Mouse (Mus musculus) gastrocnemius, adult 8-10 months (tissue): ENCODE results near the gene Rps6kb2. TPM values are rescaled to one million over a fixed set of nuclear protein-coding genes. Genes with fewer than 3 reads are reported as not detected.

Experiments used
- DNase-seq, 2 experiments: peaks; one replicate each; pipeline ENCODE4 v3.0.0; 2022; ENCODE audit warnings: low spot score in 2 of 2
- total RNA-seq, 4 experiments: library from RNA; stranded (reverse); gene quantifications; 2 replicates each; pipeline ENCODE4 v1.2.4; 2022

Gene Rps6kb2
- total RNA-seq, 4 experiments from 2014 or later, result 18.6 to 28.4 (median 25.7) TPM

DNA sequence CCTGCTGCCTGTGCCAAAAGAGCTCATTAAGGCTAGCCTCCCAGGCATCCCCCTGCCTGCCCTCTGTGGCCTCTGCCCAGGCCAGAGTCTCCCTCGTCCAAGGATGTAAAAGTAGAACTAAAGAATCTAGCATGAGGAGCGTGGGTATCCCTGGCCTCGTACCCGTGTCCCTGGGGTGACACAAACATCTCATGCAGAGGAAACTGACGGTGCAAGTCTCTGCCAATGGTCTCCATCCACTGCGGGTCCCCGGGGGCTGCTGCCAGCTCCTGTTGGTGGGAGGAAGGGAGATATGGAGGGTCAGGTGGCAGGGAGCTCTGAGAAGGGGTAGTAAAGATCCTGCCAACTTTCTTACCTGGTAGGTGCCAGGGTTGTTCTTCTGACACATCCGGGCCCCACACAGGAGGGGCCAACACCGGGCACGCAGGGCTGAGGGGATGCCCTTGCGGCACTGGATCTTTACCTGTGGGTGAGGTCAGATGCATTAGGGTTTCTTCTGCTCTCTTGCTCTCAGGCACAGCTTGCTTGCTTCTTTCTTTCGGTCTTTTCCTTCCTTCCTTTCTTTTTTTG is 26.0 kb upstream of the Rps6kb2 start:
- no peak for DNase-seq

DNA sequence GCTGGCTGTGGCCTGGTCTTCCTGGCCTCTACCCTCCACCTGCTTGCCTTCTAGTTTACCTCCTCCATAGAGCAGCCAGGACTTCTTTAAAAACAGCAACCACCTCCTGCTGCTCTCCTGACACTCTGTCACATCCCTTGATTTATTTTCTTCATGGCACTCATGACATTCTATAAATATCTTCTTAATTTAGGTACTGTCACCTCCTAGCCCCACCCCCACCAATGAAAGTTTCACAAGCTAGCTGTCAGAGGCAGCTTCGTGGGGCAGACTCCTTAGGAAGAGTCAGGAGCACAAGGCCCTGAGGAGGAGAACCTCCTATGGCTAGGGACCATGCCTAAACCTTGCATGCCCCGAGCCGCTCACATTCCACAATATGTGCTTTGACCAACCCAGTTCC is 24.1 kb upstream of the Rps6kb2 start:
- DNase-seq, result peak; percentile 41 to 49

DNA sequence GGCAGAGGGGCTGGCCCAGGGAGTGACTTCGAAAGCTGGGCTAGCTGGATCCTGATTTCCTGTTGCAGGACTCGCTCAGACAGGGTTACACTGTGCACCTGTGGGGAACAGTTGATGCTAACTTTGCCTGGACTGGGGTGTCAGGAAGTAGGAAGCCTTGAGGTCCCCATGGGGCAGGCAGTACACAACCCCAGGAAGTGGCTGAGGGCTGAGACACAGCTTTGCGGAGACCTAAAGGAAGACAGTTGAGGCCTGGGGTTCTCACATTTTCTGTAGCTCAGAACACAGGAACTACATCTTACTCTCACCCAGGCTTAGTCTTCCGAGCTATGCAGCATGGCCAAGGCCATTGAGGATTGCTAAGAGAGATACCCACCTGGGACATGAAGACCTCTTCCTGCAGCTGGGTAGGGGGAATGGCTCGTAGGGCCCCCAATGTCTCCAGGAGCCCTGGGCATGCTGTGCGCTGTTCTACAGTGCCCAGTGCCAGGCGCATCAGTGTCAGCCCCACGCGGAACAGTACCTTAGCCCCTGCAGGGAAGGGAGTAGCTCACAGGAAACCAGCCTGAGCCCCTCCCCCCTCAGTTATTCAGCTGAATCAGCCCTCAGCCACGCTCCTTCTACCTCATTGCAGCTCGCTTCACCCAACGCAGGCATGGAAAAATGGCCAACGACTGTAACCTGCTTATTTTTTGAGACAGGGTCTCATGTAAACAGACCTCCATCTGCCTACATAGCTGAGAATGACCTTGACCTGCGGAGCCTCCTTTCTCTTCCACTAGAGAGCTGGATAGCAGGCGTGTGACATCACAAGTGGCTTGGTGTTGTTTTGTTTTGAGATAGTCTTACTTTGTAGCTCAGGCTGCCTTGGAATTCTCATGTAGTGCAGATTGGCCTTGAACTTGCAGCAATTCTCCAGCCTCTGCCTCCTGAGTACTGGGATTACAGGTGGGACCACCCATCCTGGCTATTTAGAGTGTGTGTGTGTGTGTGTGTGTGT is 22.1 kb upstream of the Rps6kb2 start:
- no peak for DNase-seq

- DNase-seq, result no peak
Measured at GRCm38 (mm10) chr19:4183689-4184088, 20.5 kb upstream of the Rps6kb2 start.

DNA sequence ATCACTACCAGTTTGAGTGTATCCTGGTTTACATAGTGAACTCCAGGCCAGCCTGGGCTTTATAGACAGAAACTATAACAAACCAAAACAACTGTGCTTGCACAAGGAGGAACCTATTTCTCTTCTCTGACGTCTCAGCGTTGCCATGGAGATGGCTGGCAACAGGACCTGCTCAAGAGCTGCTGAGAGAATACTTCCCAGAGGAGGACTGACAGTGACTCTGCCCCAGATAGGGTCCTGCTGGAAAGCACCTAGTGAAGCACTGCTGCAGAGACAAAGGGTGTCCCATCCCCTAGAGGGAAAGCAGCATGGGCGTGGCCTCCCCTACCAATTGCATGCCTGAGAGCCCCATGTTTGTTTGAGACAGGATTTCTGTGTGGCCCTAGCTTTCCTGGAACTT is 18.7 kb upstream of the Rps6kb2 start:
- no peak for DNase-seq

DNA sequence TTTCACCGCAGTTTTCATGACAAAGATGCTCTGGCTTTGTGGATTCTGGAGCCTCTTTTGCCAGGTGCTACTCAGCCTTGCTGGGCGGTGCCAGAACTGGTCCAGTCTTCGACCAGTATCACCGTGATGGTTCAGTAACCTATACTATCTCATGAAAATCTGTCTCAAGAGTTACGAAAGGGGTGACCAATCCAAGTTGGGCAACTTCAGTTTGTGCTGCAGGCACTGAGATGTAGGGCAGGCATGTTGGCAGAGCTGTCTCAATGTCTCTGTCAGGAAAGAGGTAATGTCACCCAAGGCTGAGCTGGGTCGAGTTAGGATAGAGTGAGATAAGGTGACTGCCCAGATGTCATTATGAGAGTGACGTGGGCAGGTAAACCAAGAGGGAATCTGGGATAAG is 17.3 kb upstream of the Rps6kb2 start:
- DNase-seq, result no peak

DNA sequence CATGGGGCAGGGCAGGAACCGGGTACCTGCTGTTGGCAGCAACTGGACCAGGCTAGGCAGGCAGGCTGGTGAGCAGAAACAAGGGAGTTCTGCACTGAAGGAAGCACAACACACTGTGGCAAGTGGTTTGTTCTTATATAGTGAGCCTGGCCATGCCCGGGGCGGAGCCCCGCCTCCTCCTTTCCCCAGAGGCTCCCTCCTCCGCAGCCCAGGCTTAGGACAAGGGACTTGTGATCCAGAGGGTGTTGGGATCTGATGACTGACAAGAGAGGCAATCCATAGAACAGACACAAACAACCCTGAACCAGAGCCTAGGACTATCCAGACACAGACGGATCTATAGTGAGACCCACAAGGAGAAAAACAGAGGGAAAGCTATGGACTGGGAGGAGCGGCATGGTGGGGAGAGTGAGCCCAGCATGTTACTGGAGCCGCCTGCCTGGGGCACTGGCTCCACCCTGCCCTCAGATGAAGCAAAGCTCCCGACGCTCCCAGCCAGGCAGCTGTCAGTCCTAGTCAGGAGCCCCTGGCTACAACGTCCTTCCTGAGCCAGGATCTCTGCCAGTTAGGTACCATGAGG is 12.3 kb upstream of the Rps6kb2 start, which contains the start of gene Carns1:
Carns1 (minus strand) TSS at position 112 of the 580 bp plus-strand sequence.
- DNase-seq, result peak; percentile 53 to 65

DNA sequence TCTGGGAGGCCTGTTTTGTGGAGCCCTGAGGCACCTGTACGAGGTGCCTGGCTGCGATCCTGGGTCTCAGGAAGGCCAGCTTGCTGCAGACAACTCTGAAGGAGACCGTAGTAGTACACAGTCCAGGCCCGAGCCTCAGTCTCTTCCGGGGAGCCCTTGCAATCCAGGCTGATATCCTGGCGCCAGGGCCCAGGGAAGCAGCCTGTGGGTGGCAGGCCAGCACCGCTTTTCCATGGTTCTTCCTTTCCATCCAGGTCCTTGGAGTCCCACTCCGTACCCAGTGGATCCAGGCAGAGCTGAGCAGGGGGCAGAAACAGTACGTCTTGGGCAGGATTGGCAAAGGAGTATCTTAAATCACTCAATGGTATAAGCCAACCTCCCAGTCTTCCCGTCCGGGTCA is 9.8 kb upstream of the Rps6kb2 start:
- DNase-seq, result no peak

DNA sequence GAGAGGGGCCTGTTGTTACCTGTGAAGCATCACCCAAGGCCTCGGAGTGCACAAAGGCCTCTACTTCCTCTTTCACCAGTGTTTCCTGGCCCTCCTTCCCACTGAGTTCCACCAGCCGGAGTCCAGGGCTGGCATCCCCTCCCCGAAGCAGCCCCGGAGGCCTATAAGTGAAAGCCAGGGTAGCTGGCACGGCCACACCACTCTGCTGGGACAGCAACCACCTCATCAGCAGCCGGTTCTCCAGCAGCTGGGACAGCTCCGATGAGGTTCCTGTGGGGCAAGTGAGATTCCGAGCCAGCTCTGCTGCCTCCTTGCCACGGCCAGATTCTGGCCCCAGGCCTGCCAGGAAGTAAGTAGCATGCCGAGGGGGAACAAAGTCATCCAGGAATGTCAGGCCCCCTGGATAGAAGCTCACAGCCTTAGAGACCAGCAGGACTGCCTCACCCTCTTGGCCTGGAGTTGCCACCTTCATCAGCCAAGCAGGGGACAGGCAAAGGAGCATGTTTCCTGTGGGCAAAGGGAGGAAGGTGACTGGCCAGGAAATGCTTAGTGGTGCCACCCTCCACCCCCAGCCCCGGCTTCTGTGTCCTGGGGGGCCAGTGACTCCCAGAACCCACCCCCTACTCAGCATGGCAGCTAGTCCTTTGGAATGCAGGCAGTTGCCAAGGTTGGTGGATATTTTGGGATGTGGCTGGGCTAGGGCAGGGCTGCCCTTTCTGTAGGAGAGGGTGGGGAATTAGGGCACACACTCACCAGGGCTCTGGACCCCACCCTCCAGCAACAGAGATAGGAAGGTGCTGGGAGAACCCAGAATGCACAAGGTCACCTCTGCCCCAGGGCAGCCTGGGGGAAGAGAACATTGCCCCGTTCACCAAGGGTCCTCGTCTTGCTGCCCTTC is 8.5 kb upstream of the Rps6kb2 start:
- peak; percentile 48 to 67 for DNase-seq

DNA sequence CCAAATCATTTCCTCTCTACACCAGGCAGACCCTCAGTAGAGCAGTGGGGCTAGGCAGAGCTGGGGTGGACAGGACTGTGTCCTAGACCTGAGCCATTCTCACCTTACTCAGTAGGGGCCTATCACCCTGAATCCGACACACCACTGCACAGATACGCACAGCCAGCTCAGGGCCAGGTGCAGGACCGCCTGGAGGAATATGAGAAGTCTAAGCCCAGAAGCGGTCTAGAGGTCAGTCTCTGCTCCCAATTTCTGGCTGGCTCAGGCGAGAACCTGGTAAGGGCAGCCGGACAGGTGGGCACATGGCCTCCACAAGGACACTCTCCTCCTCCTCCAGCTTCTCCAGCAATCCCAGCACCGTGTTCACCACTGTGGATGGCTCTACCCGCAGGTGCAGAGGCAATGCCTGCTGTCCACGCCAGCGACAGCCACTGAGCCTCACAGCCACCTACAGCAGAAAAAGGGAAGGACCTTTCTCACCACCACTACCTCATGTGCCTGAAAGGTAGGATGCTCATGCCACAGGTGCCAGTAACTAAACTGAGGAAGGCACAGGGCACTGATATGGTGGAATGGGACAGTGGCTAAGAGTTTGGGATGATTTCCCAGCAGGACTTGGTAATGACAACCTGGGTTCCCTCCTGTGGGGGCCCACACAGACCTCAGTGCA is 7.7 kb upstream of the Rps6kb2 start:
- peak in 1 of 2 experiments; percentile 46 for DNase-seq

DNA sequence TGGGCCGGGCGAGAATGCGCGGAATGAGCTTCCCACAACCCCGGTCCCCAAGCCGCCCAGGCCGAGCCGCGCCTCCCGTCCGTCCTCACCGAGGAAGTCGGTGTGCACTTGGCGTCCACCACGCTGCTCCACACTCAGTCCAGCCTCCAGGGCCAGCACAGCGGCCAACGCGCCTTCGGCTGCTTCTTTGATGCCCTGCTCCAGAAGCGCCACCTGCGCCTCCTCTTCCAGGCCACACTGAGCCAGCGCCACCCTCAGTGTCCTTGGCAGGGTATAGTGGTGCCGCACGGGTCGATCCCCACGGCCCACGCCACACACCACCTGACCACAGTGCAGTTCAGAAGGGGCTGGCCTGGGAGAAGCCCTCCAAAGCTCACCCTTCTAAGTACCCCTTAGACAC is 6.7 kb upstream of the Rps6kb2 start:
- DNase-seq, result peak; percentile 34 to 59

- DNase-seq, result peak; percentile 99
Measured at GRCm38 (mm10) chr19:4169378-4169784, 6.2 kb upstream of the Rps6kb2 start.

DNA sequence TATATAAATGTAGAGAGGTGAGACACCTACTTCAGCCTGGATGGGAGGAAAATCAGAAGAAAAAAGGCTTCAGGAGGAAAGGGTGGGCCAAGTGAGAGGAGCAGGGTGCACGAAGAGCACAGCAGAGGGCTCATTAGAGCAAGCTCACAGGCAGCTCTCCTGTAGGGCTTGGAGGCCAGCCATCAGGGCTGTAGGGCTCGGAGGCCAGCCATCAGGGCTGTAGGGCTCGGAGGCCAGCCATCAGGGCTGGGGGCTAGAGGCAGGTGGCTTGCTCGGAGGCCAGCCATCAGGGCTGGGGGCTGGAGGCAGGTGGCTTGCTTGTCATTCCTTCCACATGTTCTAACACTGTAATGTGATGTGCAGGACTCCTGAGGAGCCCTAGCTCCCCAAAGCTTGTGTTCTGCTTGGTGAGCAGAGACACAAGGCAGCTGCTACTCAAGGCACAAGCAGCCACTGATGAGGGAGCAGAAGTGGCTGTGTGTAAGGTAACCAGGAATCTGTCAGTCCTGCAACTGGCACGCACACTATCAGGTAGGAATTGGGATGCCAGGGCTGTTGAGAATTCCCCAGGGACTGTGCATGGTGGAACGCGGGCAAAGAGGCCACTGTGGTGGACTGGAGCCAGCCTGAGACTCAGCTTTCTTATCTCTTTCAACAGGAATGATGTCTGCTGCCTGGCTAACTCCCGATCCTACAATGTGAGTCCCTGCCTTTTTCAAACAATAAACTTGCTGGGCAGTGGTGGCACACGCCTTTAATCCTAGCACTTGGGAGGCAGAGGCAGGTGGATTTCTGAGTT is 3.7 kb upstream of the Rps6kb2 start:
- no peak for DNase-seq

DNA sequence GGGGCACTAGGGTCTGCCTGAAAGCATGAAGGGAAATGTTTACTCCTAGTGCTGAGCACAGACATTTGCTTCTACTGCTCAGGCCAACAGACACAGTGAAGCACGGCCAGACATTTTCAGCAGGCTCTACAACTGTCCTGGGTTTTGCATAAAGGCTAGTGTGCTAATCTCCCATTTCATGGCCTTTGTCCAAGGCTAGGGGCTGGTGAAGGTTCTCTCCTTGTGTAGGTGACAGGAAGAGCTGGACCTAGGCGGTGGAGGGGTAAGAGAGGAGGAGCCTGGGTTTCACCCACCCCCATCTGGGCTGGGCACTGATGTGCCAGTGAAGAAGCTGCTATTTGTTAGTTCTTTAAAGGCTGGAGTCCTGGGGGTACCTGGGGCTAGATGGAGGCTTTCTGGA is 1.6 kb upstream of the Rps6kb2 start:
- no peak for DNase-seq

- no peak for DNase-seq
Measured at GRCm38 (mm10) chr19:4164100-4164499, 946 bp upstream of the Rps6kb2 start.

DNA sequence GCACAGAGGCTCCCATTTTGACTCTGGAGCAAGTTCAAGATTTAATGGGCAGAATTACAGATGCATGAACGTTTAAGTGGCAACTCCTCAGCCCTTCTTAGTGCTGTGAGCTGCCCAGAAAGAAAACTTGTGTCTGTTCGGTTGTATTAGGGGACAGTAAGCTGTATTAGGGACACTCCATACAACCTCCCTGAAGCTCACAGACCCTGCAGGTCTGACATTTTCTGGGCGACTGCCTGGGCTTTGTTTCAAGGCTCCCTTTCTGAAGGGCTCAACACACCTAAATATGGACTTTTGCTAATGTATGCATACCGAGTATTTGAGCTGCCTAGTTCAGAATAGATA is 361 bp upstream of the Rps6kb2 start:
- no peak for DNase-seq

- no peak for DNase-seq
Measured at GRCm38 (mm10) chr19:4159049-4159448, 4.1 kb downstream of the Rps6kb2 start.

DNA sequence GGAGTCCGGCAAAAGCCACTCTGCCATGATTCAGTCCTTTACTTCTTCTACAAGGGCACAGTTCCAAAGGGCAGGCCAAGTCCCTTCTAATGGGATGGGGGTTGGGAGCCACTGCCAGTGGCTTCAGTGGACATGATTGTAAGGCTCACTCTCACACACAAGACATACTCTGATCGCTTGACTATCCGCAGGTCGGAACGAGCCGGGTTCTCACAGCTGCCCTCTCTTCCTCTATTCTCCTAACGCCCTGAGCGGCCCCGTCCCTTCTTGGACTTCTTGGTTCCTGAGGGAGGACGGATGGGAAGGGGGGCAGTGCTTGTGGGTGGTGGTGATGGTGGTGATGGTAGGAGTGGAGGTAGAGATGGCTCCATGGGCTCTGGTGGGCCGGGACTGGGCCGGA is 6.4 kb downstream of the Rps6kb2 start:
- DNase-seq, result no peak

DNA sequence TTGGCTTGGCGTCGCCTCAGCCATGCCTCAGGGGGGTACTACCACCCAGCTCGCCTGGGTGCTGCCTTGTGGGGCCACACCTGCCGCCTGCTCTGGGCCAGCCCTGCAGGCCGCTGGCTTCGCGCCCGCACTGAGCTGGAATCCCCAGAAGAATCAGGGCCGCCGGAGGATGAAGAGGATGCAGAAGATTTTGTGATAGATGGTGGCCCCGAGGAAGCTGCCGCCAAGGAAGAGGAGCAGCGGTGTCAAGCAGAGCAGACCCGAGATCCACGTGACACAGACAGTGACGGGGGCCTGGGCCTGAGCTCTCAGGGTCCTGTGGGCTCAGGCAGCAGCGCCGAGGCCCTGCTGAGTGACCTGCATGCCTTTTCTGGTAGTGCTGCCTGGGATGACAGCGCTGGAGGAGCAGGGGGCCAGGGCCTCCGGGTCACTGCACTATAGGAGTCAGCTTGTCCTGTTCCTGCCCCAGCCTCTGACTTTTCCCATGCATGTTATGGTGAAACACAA is 7.0 kb downstream of the Rps6kb2 start:
- no peak for DNase-seq
